5 mouse cellular contexts compared by ENCODE assay signal in the genomic region with DNA sequence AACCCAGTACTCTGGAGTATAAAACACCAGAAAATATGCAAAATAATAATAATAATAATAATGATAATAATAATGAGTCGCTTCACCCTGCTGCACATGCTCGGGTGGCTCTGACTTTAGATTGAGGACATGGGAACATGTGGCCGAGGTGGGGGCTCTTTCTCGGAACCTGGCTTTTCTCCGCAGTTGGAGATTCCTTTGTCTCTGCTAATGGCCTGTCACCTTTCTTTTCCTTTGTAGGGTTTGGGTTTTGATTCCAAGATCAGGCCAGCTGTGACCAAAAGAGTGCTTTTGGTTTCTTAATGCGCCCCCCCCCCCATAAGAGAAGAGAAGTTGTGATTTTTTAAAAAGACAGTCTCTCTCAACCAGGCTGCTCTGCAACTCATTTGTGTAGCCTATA. TPM values are rescaled to one million over a fixed set of nuclear protein-coding genes. Genes with fewer than 3 reads are reported as not detected.
A peak's percentile ranks its signal among the peaks of the same experiment; 100 is the strongest.
DNase-seq lines count a peak whose midpoint lies in the region; ATAC-seq and TF ChIP-seq lines count a peak whose summit lies in the region.
"Not testable (repeated sequence)": the region's sequence is repeated elsewhere in the genome, so short reads cannot be mapped to it uniquely, and the experiment has no call there.

No protein-coding gene starts in this region.

- DNase-seq in A20 (ENCODE audit: low read depth, low spot score) (peak; percentile 58), MEL (ENCODE audit: low read depth, low spot score) (peak; percentile 42)
- DNase-seq in cerebellum, adult 9-11 months = peak; percentile 45
- peak; percentile 15 for DNase-seq in intestine, embryonic 14.5 days (ENCODE audit: low spot score)
- DNase-seq in limb, embryonic 10.5 days (ENCODE audit: low spot score) = peak; percentile 6

- TF ChIP-seq EP300 in MEL (IDR thresholded peaks at IDR 0.05; ENCODE audit: low read depth in 1 of 2, low read length in 2 of 2) = not testable (repeated sequence)

- H3K4me1 ChIP-seq in MEL (ENCODE audit: control insufficient read depth in 1 of 2, insufficient read depth in 2 of 2, low read length in 2 of 2); intestine, embryonic 14.5 days (replicated peaks; ENCODE audit: control insufficient read depth, insufficient read depth, low read length); limb, embryonic 10.5 days: not testable (repeated sequence)

- not testable (repeated sequence) for TF ChIP-seq POLR2A in MEL (IDR thresholded peaks at IDR 0.05; ENCODE audit: control insufficient read depth in 1 of 2, insufficient read depth in 1 of 2, low read depth in 1 of 2, low read length in 2 of 2, poor library complexity in 1 of 2)

- TF ChIP-seq RAD21 in MEL (IDR thresholded peaks at IDR 0.05; ENCODE audit: low read depth, low read length) = not testable (repeated sequence)

- peak overlapping the region; percentile 23; the same call in 1 of the 2 replicates for H3K9ac ChIP-seq in MEL (ENCODE audit: control insufficient read depth, low read depth, low read length, poor library complexity, severe bottlenecking)
- H3K9ac ChIP-seq in intestine, embryonic 14.5 days (ENCODE audit: low read length) = not testable (repeated sequence)

- not testable (repeated sequence) for H3K79me2 ChIP-seq in MEL (ENCODE audit: control insufficient read depth, insufficient read depth, low read length, poor library complexity)

- peak overlapping the region; percentile 26 to 67 for H3K4me3 ChIP-seq in MEL (ENCODE audit: control insufficient read depth in 1 of 2, insufficient read depth in 1 of 2, low read depth in 2 of 2, low read length in 2 of 2)
- not testable (repeated sequence) for H3K4me3 ChIP-seq in intestine, embryonic 14.5 days (ENCODE audit: low read depth, low read length); limb, embryonic 10.5 days

- H3K36me3 ChIP-seq in MEL (ENCODE audit: control insufficient read depth in 1 of 2, insufficient read depth in 2 of 2, low read length in 2 of 2); intestine, embryonic 14.5 days (ENCODE audit: control insufficient read depth, insufficient read depth, low read length); limb, embryonic 10.5 days: not testable (repeated sequence)

- H3K9me3 ChIP-seq in MEL (replicated peaks; ENCODE audit: insufficient read depth, low read length); intestine, embryonic 14.5 days (ENCODE audit: control insufficient read depth, low read length); limb, embryonic 10.5 days (replicated peaks): not testable (repeated sequence)

- 73% methylated on average over 6 of the region's 6 CpGs for WGBS in intestine, embryonic 14.5 days
- WGBS in limb, embryonic 10.5 days = 72% methylated on average over 6 of the region's 6 CpGs

- not testable (repeated sequence) for ATAC-seq in intestine, embryonic 14.5 days (replicated peaks; ENCODE audit: low FRiP score, low TSS enrichment, low read depth)

- not testable (repeated sequence) for H3K4me2 ChIP-seq in intestine, embryonic 14.5 days (ENCODE audit: low read length)

- not testable (repeated sequence) for TF ChIP-seq CTCF in MEL (IDR thresholded peaks at IDR 0.05 in 2 of 3, conservative IDR thresholded peaks at IDR 0.05 in 1 of 3; ENCODE audit: control insufficient read depth in 1 of 3, insufficient read depth in 1 of 3, low read depth in 2 of 3, low read length in 3 of 3, poor library complexity in 1 of 3, severe bottlenecking in 1 of 3)

- not testable (repeated sequence) for H3K27me3 ChIP-seq in MEL (ENCODE audit: control insufficient read depth in 1 of 2, insufficient read depth in 2 of 2, low read length in 2 of 2); intestine, embryonic 14.5 days (replicated peaks; ENCODE audit: control insufficient read depth, insufficient read depth, low read length); limb, embryonic 10.5 days (ENCODE audit: low read depth, poor library complexity, severe bottlenecking)

- not testable (repeated sequence) for H3K27ac ChIP-seq in MEL (ENCODE audit: control insufficient read depth, low read depth, low read length); intestine, embryonic 14.5 days (ENCODE audit: low read depth); limb, embryonic 10.5 days

TF ChIP-seq in MEL, 35 proteins besides CTCF, POLR2A, EP300 and RAD21:
- TF ChIP-seq MXI1 (IDR thresholded peaks at IDR 0.05; ENCODE audit: low read depth, low read length) = 0 out of 2 replicates have a peak, but pooled peaks have one; percentile 19

RNA-seq across cellular contexts. Expression of gene Syt11, which starts 1.8 kb away (rescaled TPM):
- 0.19 and 0.56 TPM in 2 replicates for total RNA-seq in MEL (2012; rRNA removed)
- 1 to 10 TPM in 1 of 2 experiments, not detected in 1; 1.4 TPM for polyA plus RNA-seq in MEL (2012; ENCODE audit: insufficient read depth in 1 of 2, insufficient read length in 2 of 2, low read depth in 1 of 2, low replicate concordance in 2 of 2, missing spikeins in 1 of 2)
- polyA plus RNA-seq in intestine, embryonic 14.5 days (2014; fragmentation: Nextera tagmentation; extraction: Ambion mirVana) = 28.6 and 29.7 TPM in 2 replicates
- 15.1 and 28.1 TPM in 2 replicates for polyA plus RNA-seq in limb, embryonic 10.5 days (2016; fragmentation: Nextera tagmentation; extraction: Ambion mirVana)

RNA-seq across cellular contexts. Expression of gene Rit1, which starts 56.5 kb away (rescaled TPM):
- 28.7 and 38.6 TPM in 2 replicates for total RNA-seq in MEL (2012; rRNA removed)
- 10 to 100 TPM in 1 of 2 experiments, not detected in 1; 34.1 TPM for polyA plus RNA-seq in MEL (2012; ENCODE audit: insufficient read depth in 1 of 2, insufficient read length in 2 of 2, low read depth in 1 of 2, low replicate concordance in 2 of 2, missing spikeins in 1 of 2)
- 56.4 and 62.1 TPM in 2 replicates for polyA plus RNA-seq in intestine, embryonic 14.5 days (2014; fragmentation: Nextera tagmentation; extraction: Ambion mirVana)
- 26.8 and 28.4 TPM in 2 replicates for polyA plus RNA-seq in limb, embryonic 10.5 days (2016; fragmentation: Nextera tagmentation; extraction: Ambion mirVana)

Comparison
In these comparisons a context has a peak if more than half of its experiments do, and no peak if none do; other contexts are left out.
1. DNase-seq: peak in every context shown above with its lines; median percentile 58 in A20; 45 in cerebellum, adult 9-11 months; 42 in MEL; 15 in intestine, embryonic 14.5 days; 6 in limb, embryonic 10.5 days.